Mouse (Mus musculus) heart, postnatal 0 days (tissue): ENCODE results near the gene Hbq1b. TPM values are rescaled to one million over a fixed set of nuclear protein-coding genes. Genes with fewer than 3 reads are reported as not detected.

Experiments
- ATAC-seq: fragments of 200-750 bp; cut with Nextera tagmentation; 2 replicates; pipeline ENCODE4 v1.8.0; 2017; ENCODE audit warnings: low read depth, moderate number of reproducible peaks, moderate library complexity; ENCODE audit not compliant: insufficient read depth
- DNase-seq: peaks from one replicate; pipeline ENCODE4 v3.0.0-alpha.2; 2016; ENCODE audit warnings: low spot score
- H3K27ac ChIP-seq: fragments of 300-500 bp; sonication (generic); 2 replicates; pipeline ENCODE4 v1.5.1; 2014; ENCODE audit warnings: low read depth, mild to moderate bottlenecking
- H3K27me3 ChIP-seq: fragments of 300-500 bp; sonication (generic); 2 replicates; pipeline ENCODE4 v1.6.1; 2014; ENCODE audit warnings: low read length, mixed read lengths; ENCODE audit not compliant: control insufficient read depth, insufficient read depth
- H3K36me3 ChIP-seq: fragments of 300-500 bp; sonication (generic); replicated peaks from 2 replicates; pipeline ENCODE4 v1.6.1; 2014; ENCODE audit warnings: low read length, mixed read lengths; ENCODE audit not compliant: control insufficient read depth, insufficient read depth
- H3K4me1 ChIP-seq: fragments of 300-500 bp; sonication (generic); 2 replicates; pipeline ENCODE4 v1.6.1; 2014; ENCODE audit warnings: antibody characterized with exemption; ENCODE audit not compliant: control insufficient read depth, insufficient read depth
- H3K4me2 ChIP-seq: fragments of 300-500 bp; sonication (generic); 2 replicates; pipeline ENCODE4 v1.6.1; 2014; ENCODE audit warnings: low read depth, mild to moderate bottlenecking, low read length, moderate library complexity
- H3K4me3 ChIP-seq: fragments of 300-500 bp; sonication (generic); 2 replicates; pipeline ENCODE4 v1.5.1; 2014; ENCODE audit warnings: low read depth, low read length
- H3K9ac ChIP-seq: fragments of 300-500 bp; sonication (generic); replicated peaks from 2 replicates; pipeline ENCODE4 v1.6.1; 2014; ENCODE audit warnings: low read depth, low read length, mixed read lengths
- H3K9me3 ChIP-seq: fragments of 300-500 bp; sonication (generic); replicated peaks from 2 replicates; pipeline ENCODE4 v1.6.1; 2016; ENCODE audit warnings: low read length; ENCODE audit not compliant: control insufficient read depth
- CTCF ChIP-seq: IDR thresholded peaks from 2 replicates; pipeline ENCODE4 v1.5.1; 2016; ENCODE audit warnings: antibody characterized with exemption, control low read depth, low read depth
- EP300 ChIP-seq: IDR thresholded peaks from 2 replicates; pipeline ENCODE4 v1.6.1; 2016; ENCODE audit warnings: antibody characterized with exemption, low read depth
- WGBS: fragments of 180-500 bp; shearing (Covaris S2); extraction: QIAGEN DNeasy Blood & Tissue Kit; methylation state at CpG from one replicate; pipeline ENCODE4 v1.1.7; 2014; 5-methylcytosine and 5-hydroxymethylcytosine counted together
- polyA plus RNA-seq: library from polyadenylated mRNA; unstranded; fragments of >200 nt; fragmentation: Nextera tagmentation; extraction: Ambion mirVana; gene quantifications from 2 replicates; pipeline ENCODE4 v1.2.1, GENCODE M21; 2015
- total RNA-seq: library from RNA; depleted of rRNA; stranded (reverse); fragments of >200 nt; gene quantifications from 2 replicates; pipeline ENCODE4 v1.2.3, GENCODE M21; 2014; ENCODE audit warnings: low replicate concordance

The Hbq1b gene
- total and polyA plus RNA-seq, 2 experiments from 2014 or later: 0.90 TPM; not detected in 1

- peak overlapping the region; percentile 92; the same call in 1 of the 2 replicates for H3K9ac ChIP-seq
- H3K4me2 ChIP-seq: peak overlapping the region; percentile 79
- H3K9me3 ChIP-seq: no peaks in the 10 kb centered on the region
- peak overlapping the region; percentile 91 for H3K27ac ChIP-seq
- H3K36me3 ChIP-seq: no peaks in the 10 kb centered on the region
- DNase-seq (no peak), ATAC-seq (no peak)
- H3K4me3 ChIP-seq: peak overlapping the region; percentile 87
- 17% methylated on average over 5 of the region's 5 CpGs for WGBS
- H3K4me1 ChIP-seq: peaks cover 4% of the 10 kb centered on the region; the same call in 1 of the 2 replicates
- H3K27me3 ChIP-seq: no peaks in the 10 kb centered on the region
- TF ChIP-seq EP300: no peak
- TF ChIP-seq CTCF: no peak
Observed at GRCm38 (mm10) chr11:32267964-32268363, 18.8 kb upstream of the Hbq1b start.

- Histone ChIP-seq H3K36me3 (no peaks in the 10 kb centered on the region), H3K4me3 (no peak overlapping the region), H3K4me2 (no peak overlapping the region), H3K4me1 (peaks cover 4% of the 10 kb centered on the region; the same call in 1 of the 2 replicates), H3K27ac (no peak overlapping the region), H3K9ac (no peak overlapping the region), H3K27me3 (no peaks in the 10 kb centered on the region), H3K9me3 (no peaks in the 10 kb centered on the region)
- ATAC-seq (no peak), DNase-seq (no peak)
- TF ChIP-seq CTCF: no peak
- no peak for TF ChIP-seq EP300
- 50% methylated on average over 5 of the region's 5 CpGs for WGBS
Observed at GRCm38 (mm10) chr11:32268952-32269351, 17.8 kb upstream of the Hbq1b start.

GRCm38 (mm10) chr11:32271178-32271577 lies 15.6 kb upstream of the Hbq1b start:
- H3K4me1 ChIP-seq: peaks cover 4% of the 10 kb centered on the region; the same call in 1 of the 2 replicates
- no peak overlapping the region for H3K4me3 ChIP-seq
- no peak overlapping the region for H3K4me2 ChIP-seq
- no peak overlapping the region for H3K9ac ChIP-seq
- TF ChIP-seq CTCF (no peak), EP300 (no peak)
- no peak overlapping the region for H3K27ac ChIP-seq
- H3K36me3 ChIP-seq: no peaks in the 10 kb centered on the region
- H3K27me3 ChIP-seq: 0 out of 2 replicates have a peak, but pooled peaks cover 7% of the 10 kb centered on the region
- no peak for ATAC-seq
- DNase-seq: no peak
- 42% methylated on average over 4 of the region's 4 CpGs for WGBS
- H3K9me3 ChIP-seq: no peaks in the 10 kb centered on the region

GRCm38 (mm10) chr11:32276347-32276746 lies 10.4 kb upstream of the Hbq1b start, which contains the start of gene Hba-x:
Gene Hba-x (plus strand): TSS chr11:32276400.
- H3K36me3 ChIP-seq: no peaks in the 10 kb centered on the region
- H3K4me1 ChIP-seq: no peaks in the 10 kb centered on the region
- no peak within 1 kb of the TSS for H3K4me2 ChIP-seq
- DNase-seq (no peak), ATAC-seq (no peak)
- WGBS: 43% methylated on average over 3 of the region's 3 CpGs
- TF ChIP-seq EP300 (no peak), CTCF (no peak)
- H3K4me3 ChIP-seq: no peak within 1 kb of the TSS
- H3K9ac ChIP-seq: no peak within 1 kb of the TSS
- H3K27ac ChIP-seq: no peak within 1 kb of the TSS
- H3K27me3 ChIP-seq: peaks cover 36% of the 10 kb centered on the region
- no peaks in the 10 kb centered on the region for H3K9me3 ChIP-seq

GRCm38 (mm10) chr11:32277736-32278457 lies 8.9 kb upstream of the Hbq1b start:
- ATAC-seq: no peak
- Histone ChIP-seq H3K27me3 (peaks cover 36% of the 10 kb centered on the region), H3K36me3 (no peaks in the 10 kb centered on the region), H3K9me3 (no peaks in the 10 kb centered on the region), H3K4me3 (no peak overlapping the region), H3K4me2 (no peak overlapping the region), H3K9ac (no peak overlapping the region), H3K27ac (no peak overlapping the region), H3K4me1 (no peaks in the 10 kb centered on the region)
- WGBS: 55% methylated on average over 21 of the region's 21 CpGs
- DNase-seq: no peak
- TF ChIP-seq CTCF: no peak
- no peak for TF ChIP-seq EP300
